Mouse (Mus musculus) lung, adult 18-20 months (tissue): Measurements from ENCODE around the gene Psma4.

ENCODE experiments used
- DNase-seq, 2 experiments: peaks; one replicate each; pipeline ENCODE4 v3.0.0; 2022; ENCODE audit warnings: mixed read lengths in 2 of 2

Psma4 gene

GRCm38 (mm10) chr9:54994381-54994780 is 43.8 kb downstream of the Psma4 start:
- DNase-seq = no peak

- no peak for DNase-seq
Observed at GRCm38 (mm10) chr9:54995645-54996044, 45.1 kb downstream of the Psma4 start.

GRCm38 (mm10) chr9:55003609-55004008 is 53.0 kb downstream of the Psma4 start:
- DNase-seq = no peak
